Mouse (Mus musculus) small intestine, adult 10 weeks (tissue): Measurements from ENCODE around the gene Gtsf2. TPM values are rescaled to one million over a fixed set of nuclear protein-coding genes. Genes with fewer than 3 reads are reported as not detected.

Source experiments
- polyA plus RNA-seq: library from polyadenylated mRNA; stranded (reverse); fragments of 350-450 nt; fragmentation: Illumina TruSeq; extraction: RNeasy Lipid Tissue Mini Kit (QIAGEN cat#74804); gene quantifications from one replicate; pipeline ENCODE4 v1.2.3, GENCODE M21; 2014; ENCODE audit warnings: low replicate concordance

Gene Gtsf2
- polyA plus RNA-seq = not detected

GRCm38 (mm10) chr15:103448369-103448768 lies at the start of gene Gtsf2:
Gene Gtsf2 (minus strand): TSS chr15:103448469.

DNA sequence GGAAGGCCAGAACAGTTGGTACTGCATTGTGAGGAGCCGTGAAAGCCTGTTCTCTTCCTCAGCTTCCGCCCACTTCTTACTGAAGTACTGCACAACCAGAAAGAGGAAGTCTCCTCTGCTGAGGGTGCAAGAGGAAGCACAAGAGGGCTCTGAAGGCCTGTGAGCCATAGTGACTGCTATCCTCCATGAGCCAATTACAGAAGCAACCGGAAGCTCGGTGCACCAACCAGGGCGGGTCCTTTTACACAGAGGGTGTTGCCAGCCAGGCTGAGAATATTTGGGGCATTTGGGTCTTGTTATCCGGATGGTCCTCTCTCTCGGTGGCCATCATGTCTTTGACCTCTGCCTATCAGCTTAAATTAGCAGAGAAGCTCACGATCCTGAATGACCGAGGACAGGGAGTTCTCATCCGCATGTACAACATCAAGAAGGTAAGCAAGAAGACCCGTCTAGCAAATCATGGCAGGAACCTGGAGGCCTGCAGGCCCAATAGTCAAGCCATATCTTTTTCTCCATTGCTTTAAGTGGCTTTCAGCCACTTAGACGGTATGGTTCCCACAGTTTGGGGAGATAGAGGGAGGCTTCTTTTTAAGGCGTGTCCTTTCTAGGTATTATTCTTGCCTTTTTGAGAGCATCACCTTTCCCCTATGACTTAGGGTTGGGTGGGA lies 5.4 kb upstream of the Gtsf2 start, which contains the start of gene Nckap1l:
Gene Nckap1l, plus strand, starts transcription at position 244 of the 668 bp plus-strand sequence.

DNA sequence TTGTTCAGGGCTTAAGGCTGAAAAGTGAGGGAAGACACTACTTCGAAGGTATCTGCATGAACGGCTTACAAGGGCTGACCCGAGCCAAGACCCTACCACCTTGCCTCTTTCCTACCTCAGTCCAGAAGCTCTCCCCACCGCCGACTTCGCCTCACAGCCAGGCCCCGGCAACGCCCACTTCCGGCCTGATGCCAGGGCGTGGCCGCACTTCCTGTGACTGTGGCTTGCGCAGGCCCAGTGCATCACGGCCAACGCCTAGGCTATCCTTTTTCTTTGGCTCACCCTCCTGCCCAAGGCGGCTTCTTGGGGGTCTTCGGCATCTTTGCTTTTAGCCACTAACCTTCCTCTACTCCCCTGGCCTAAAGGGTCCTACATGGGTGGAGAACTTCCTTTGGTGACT lies 18.0 kb downstream of the Gtsf2 start, which contains the start of gene Gtsf1:
Gene Gtsf1, minus strand, starts transcription at position 230 of the 400 bp plus-strand sequence.

Other genes with a start within 250 kb of the Gtsf2 start
- 48.7 TPM for gene Cbx5, start 208.7 kb downstream of the Gtsf2 start, polyA plus RNA-seq
- 367 TPM for gene Hnrnpa1, start 208.0 kb downstream of the Gtsf2 start, polyA plus RNA-seq
- gene Nfe2, start 190.1 kb downstream of the Gtsf2 start, polyA plus RNA-seq = not detected
- gene Copz1, start 175.8 kb downstream of the Gtsf2 start, polyA plus RNA-seq = 129 TPM
- gene Gpr84, start 137.9 kb downstream of the Gtsf2 start, polyA plus RNA-seq = not detected
- not detected for gene Zfp385a, start 108.4 kb downstream of the Gtsf2 start, polyA plus RNA-seq
- gene Itga5, start 81.7 kb downstream of the Gtsf2 start, polyA plus RNA-seq = not detected
- not detected for gene Gtsf1, start 18.0 kb downstream of the Gtsf2 start, polyA plus RNA-seq
- gene Nckap1l, start 5.3 kb upstream of the Gtsf2 start, polyA plus RNA-seq = 7.4 TPM
- 1.2 TPM for gene Pde1b, start 54.6 kb upstream of the Gtsf2 start, polyA plus RNA-seq
- gene Ppp1r1a, start 89.5 kb upstream of the Gtsf2 start, polyA plus RNA-seq = not detected
- gene Glycam1, start 116.6 kb upstream of the Gtsf2 start, polyA plus RNA-seq = 3.4 TPM